21 mouse cellular contexts compared by ENCODE assay signal in genomic region chr8:7575641-7576040, GRCm38 (mm10).
DNase-seq lines count a peak whose midpoint lies in the region; ATAC-seq lines count a peak whose summit lies in the region.
"Had no signal": no experiment of that assay in that cellular context is flagged by ENCODE, and none has a peak within 500 bp of the region (broad histone marks: within the 10 kb centered on the region; RNA-seq: fewer than 3 reads in every experiment).

No protein-coding gene starts in this region.

- no peaks in the 10 kb centered on the region for H3K4me1 ChIP-seq in midbrain, embryonic 16.5 days (ENCODE audit: control insufficient read depth, insufficient read depth, low read length)
- peaks cover 5% of the 10 kb centered on the region; the same call in 1 of the 2 replicates for H3K4me1 ChIP-seq in midbrain, embryonic 10.5 days
- H3K4me1 ChIP-seq in embryonic facial prominence, embryonic 10.5 days, result peaks cover 6% of the 10 kb centered on the region
- H3K4me1 ChIP-seq in forebrain, embryonic 15.5 days, result no peaks in the 10 kb centered on the region
- H3K4me1 ChIP-seq: heart, embryonic 10.5 days; lung, embryonic 15.5 days; midbrain, embryonic 12.5 days had no signal

- H3K27ac ChIP-seq in midbrain, embryonic 16.5 days (ENCODE audit: low read length), result no peak overlapping the region
- no peak overlapping the region for H3K27ac ChIP-seq in midbrain, embryonic 10.5 days (replicated peaks)
- H3K27ac ChIP-seq in embryonic facial prominence, embryonic 10.5 days (replicated peaks), result no peak overlapping the region
- H3K27ac ChIP-seq in forebrain, embryonic 15.5 days (replicated peaks), result no peak overlapping the region
- H3K27ac ChIP-seq: gastrocnemius, adult 2 months; heart, embryonic 10.5 days; limb, embryonic 13.5 days; liver, embryonic 14.5 days; lung, embryonic 15.5 days; midbrain, embryonic 12.5 days had no signal

- no peaks in the 10 kb centered on the region for H3K9me3 ChIP-seq in midbrain, embryonic 16.5 days (replicated peaks; ENCODE audit: control insufficient read depth, low read length, poor library complexity, severe bottlenecking)
- H3K9me3 ChIP-seq in midbrain, embryonic 10.5 days (replicated peaks), result no peaks in the 10 kb centered on the region
- H3K9me3 ChIP-seq in embryonic facial prominence, embryonic 10.5 days, result no peaks in the 10 kb centered on the region
- H3K9me3 ChIP-seq in forebrain, embryonic 15.5 days, result no peaks in the 10 kb centered on the region
- H3K9me3 ChIP-seq: heart, embryonic 10.5 days; limb, embryonic 13.5 days; lung, embryonic 15.5 days; midbrain, embryonic 12.5 days had no signal

- no peak overlapping the region for H3K9ac ChIP-seq in midbrain, embryonic 16.5 days (ENCODE audit: low read depth, low read length)
- no peak overlapping the region for H3K9ac ChIP-seq in forebrain, embryonic 15.5 days (replicated peaks)
- H3K9ac ChIP-seq: limb, embryonic 13.5 days; liver, embryonic 14.5 days; lung, embryonic 15.5 days; midbrain, embryonic 12.5 days had no signal

- no peaks in the 10 kb centered on the region for H3K27me3 ChIP-seq in midbrain, embryonic 16.5 days (ENCODE audit: control insufficient read depth, insufficient read depth, low read depth, low read length)
- H3K27me3 ChIP-seq in midbrain, embryonic 10.5 days (ENCODE audit: low read depth, poor library complexity, severe bottlenecking), result no peaks in the 10 kb centered on the region
- no peaks in the 10 kb centered on the region for H3K27me3 ChIP-seq in embryonic facial prominence, embryonic 10.5 days (replicated peaks; ENCODE audit: low read depth, poor library complexity, severe bottlenecking)
- no peaks in the 10 kb centered on the region for H3K27me3 ChIP-seq in forebrain, embryonic 15.5 days
- H3K27me3 ChIP-seq: limb, embryonic 13.5 days; lung, embryonic 15.5 days; midbrain, embryonic 12.5 days had no signal

- WGBS in midbrain, embryonic 16.5 days, result 10% methylated on average over 3 of the region's 3 CpGs
- WGBS in midbrain, embryonic 10.5 days, result 41% methylated on average over 3 of the region's 3 CpGs
- 20% methylated on average over 3 of the region's 3 CpGs for WGBS in embryonic facial prominence, embryonic 10.5 days
- 5% methylated on average over 3 of the region's 3 CpGs for WGBS in forebrain, embryonic 15.5 days

- H3K36me3 ChIP-seq in midbrain, embryonic 16.5 days (ENCODE audit: control insufficient read depth, insufficient read depth, low read length), result no peaks in the 10 kb centered on the region
- H3K36me3 ChIP-seq in midbrain, embryonic 10.5 days, result no peaks in the 10 kb centered on the region
- no peaks in the 10 kb centered on the region for H3K36me3 ChIP-seq in embryonic facial prominence, embryonic 10.5 days (replicated peaks)
- no peaks in the 10 kb centered on the region for H3K36me3 ChIP-seq in forebrain, embryonic 15.5 days
- H3K36me3 ChIP-seq: heart, embryonic 10.5 days; limb, embryonic 13.5 days; lung, embryonic 15.5 days; midbrain, embryonic 12.5 days had no signal

- no peak overlapping the region for H3K4me3 ChIP-seq in midbrain, embryonic 16.5 days (ENCODE audit: low read depth, low read length)
- no peak overlapping the region for H3K4me3 ChIP-seq in midbrain, embryonic 10.5 days
- H3K4me3 ChIP-seq in embryonic facial prominence, embryonic 10.5 days, result no peak overlapping the region
- no peak overlapping the region for H3K4me3 ChIP-seq in forebrain, embryonic 15.5 days
- H3K4me3 ChIP-seq: gastrocnemius, adult 2 months; heart, embryonic 10.5 days; limb, embryonic 13.5 days; lung, embryonic 15.5 days; midbrain, embryonic 12.5 days had no signal

- no peak for DNase-seq in midbrain, embryonic 10.5 days (ENCODE audit: low spot score)
- peak; percentile 17 for DNase-seq in embryonic facial prominence, embryonic 10.5 days (ENCODE audit: low spot score)
- no peak for DNase-seq in urinary bladder, adult 2 months (ENCODE audit: low spot score)
- DNase-seq in spleen, postnatal 10 days (ENCODE audit: low spot score in 2 of 2), result no peak
- DNase-seq in kidney, postnatal 14 days, result no peak
- DNase-seq: adrenal gland, adult 8-10 months; cerebellum, adult 11-12 months; cerebellum, postnatal 36 days; gastrocnemius, adult 2 months; kidney, adult 9 months; kidney, postnatal 36 days; lung, postnatal 4 days; thymus, postnatal 14 days had no signal

- ATAC-seq in midbrain, embryonic 16.5 days, result peak; percentile 67; the same call in 1 of the 2 replicates
- peak; percentile 66; the same call in 1 of the 2 replicates for ATAC-seq in forebrain, embryonic 15.5 days (replicated peaks)
- ATAC-seq: Patski had no signal

- no peak overlapping the region for H3K4me2 ChIP-seq in midbrain, embryonic 16.5 days (ENCODE audit: low read length)
- no peak overlapping the region for H3K4me2 ChIP-seq in forebrain, embryonic 15.5 days (replicated peaks)
- H3K4me2 ChIP-seq: limb, embryonic 13.5 days; lung, embryonic 15.5 days; midbrain, embryonic 12.5 days had no signal
